Mouse (Mus musculus) heart, adult 2 months (tissue): ENCODE measurements around the gene Hpn.

Experiments
- CTCF ChIP-seq: fragments of 200-600 bp; IDR thresholded peaks from 2 replicates; pipeline ENCODE4 v1.8.1; 2022; ENCODE audit warnings: antibody characterized with exemption, mild to moderate bottlenecking, moderate library complexity
- EP300 ChIP-seq: fragments of 200-500 bp; IDR thresholded peaks from 2 replicates; pipeline ENCODE4 v1.6.1; 2011; ENCODE audit warnings: low read depth, low read length, control low read depth; ENCODE audit not compliant: insufficient read depth
- POLR2A ChIP-seq: fragments of 200-500 bp; IDR thresholded peaks from 2 replicates; pipeline ENCODE4 v1.6.1; 2011; ENCODE audit warnings: mild to moderate bottlenecking, low read depth, low read length, control low read depth; ENCODE audit not compliant: insufficient read depth

- TF ChIP-seq POLR2A (no peak), EP300 (no peak), CTCF (no peak)
Measured at GRCm38 (mm10) chr7:31148756-31149155, 33.7 kb upstream of the Hpn start.
